In genomic region chr9:51103808-51104514, GRCm38 (mm10) we compare ENCODE assay signal across 8 mouse cellular contexts. TPM values are rescaled to one million over a fixed set of nuclear protein-coding genes. Genes with fewer than 3 reads are reported as not detected.
DNase-seq lines count a peak whose midpoint lies in the region; ATAC-seq and TF ChIP-seq lines count a peak whose summit lies in the region.

No protein-coding gene starts in this region.

- peak; percentile 82 for DNase-seq in NIH3T3 (ENCODE audit: low read depth)
- peak; percentile 75 for DNase-seq in embryo, embryonic 10.5 days (ENCODE audit: low spot score)
- peak; percentile 53 for DNase-seq in kidney, postnatal 14 days
- DNase-seq in midbrain, embryonic 10.5 days (ENCODE audit: low spot score) = peak; percentile 80
- peak; percentile 79 for DNase-seq in testis, postnatal 14 days (ENCODE audit: low spot score)
- DNase-seq in layer of hippocampus, postnatal 36 days = no peak

- H3K4me3 ChIP-seq in C2C12 (ENCODE audit: insufficient read depth, poor library complexity, severe bottlenecking) = peak overlapping the region; percentile 31
- H3K4me3 ChIP-seq in heart, embryonic 16.5 days (ENCODE audit: low read length) = peak overlapping the region; percentile 65
- peak overlapping the region; percentile 75 for H3K4me3 ChIP-seq in midbrain, embryonic 10.5 days

- H3K27ac ChIP-seq in heart, embryonic 16.5 days (ENCODE audit: low read length) = no peak overlapping the region
- peak overlapping the region; percentile 87 for H3K27ac ChIP-seq in midbrain, embryonic 10.5 days (replicated peaks)

- H3K79me2 ChIP-seq in C2C12 (ENCODE audit: control insufficient read depth, insufficient read depth) = no peaks in the 10 kb centered on the region

- 10% methylated on average over 30 of the region's 30 CpGs for WGBS in heart, embryonic 16.5 days
- WGBS in midbrain, embryonic 10.5 days = 12% methylated on average over 30 of the region's 30 CpGs

- H3K9ac ChIP-seq in heart, embryonic 16.5 days (ENCODE audit: low read length) = peak overlapping the region; percentile 70

- peak overlapping the region; percentile 100 for H3K4me2 ChIP-seq in heart, embryonic 16.5 days (ENCODE audit: low read depth, low read length)

- no peaks in the 10 kb centered on the region for H3K27me3 ChIP-seq in C2C12 (ENCODE audit: control insufficient read depth, insufficient read depth, insufficient read length)
- peaks cover 8% of the 10 kb centered on the region for H3K27me3 ChIP-seq in heart, embryonic 16.5 days (ENCODE audit: control insufficient read depth, insufficient read depth, low read length)
- peaks cover 42% of the 10 kb centered on the region for H3K27me3 ChIP-seq in midbrain, embryonic 10.5 days (ENCODE audit: low read depth, poor library complexity, severe bottlenecking)

- TF ChIP-seq CTCF in C2C12 (IDR thresholded peaks at IDR 0.05; ENCODE audit: control insufficient read depth, insufficient read depth, insufficient read length) = no peak

- ATAC-seq in heart, embryonic 16.5 days (replicated peaks; ENCODE audit: extremely low read depth, insufficient read depth, low FRiP score) = peak; percentile 14; the same call in 1 of the 2 replicates

- H3K79me3 ChIP-seq in C2C12 (ENCODE audit: low read depth) = no peaks in the 10 kb centered on the region

- no peaks in the 10 kb centered on the region for H3K9me3 ChIP-seq in heart, embryonic 16.5 days (replicated peaks; ENCODE audit: control insufficient read depth, low read length)
- H3K9me3 ChIP-seq in midbrain, embryonic 10.5 days (replicated peaks) = no peaks in the 10 kb centered on the region

- no peaks in the 10 kb centered on the region for H3K36me3 ChIP-seq in C2C12 (ENCODE audit: control insufficient read depth, insufficient read depth)
- no peaks in the 10 kb centered on the region for H3K36me3 ChIP-seq in heart, embryonic 16.5 days (ENCODE audit: control insufficient read depth, insufficient read depth)
- H3K36me3 ChIP-seq in midbrain, embryonic 10.5 days = no peaks in the 10 kb centered on the region

- H3K4me1 ChIP-seq in heart, embryonic 16.5 days (ENCODE audit: control insufficient read depth, insufficient read depth, low read length) = peaks cover 3% of the 10 kb centered on the region
- H3K4me1 ChIP-seq in midbrain, embryonic 10.5 days = peaks cover 24% of the 10 kb centered on the region

- peak overlapping the region; percentile 69 for H3ac ChIP-seq in C2C12 (ENCODE audit: control insufficient read depth, insufficient read length, low read depth)

TF ChIP-seq in C2C12, 6 proteins besides CTCF, POLR2A, EP300 and RAD21:
- TF ChIP-seq MYOG (IDR thresholded peaks at IDR 0.05; ENCODE audit: control insufficient read depth, extremely low read depth, insufficient read length) (no peak), MAX (IDR thresholded peaks at IDR 0.05) (no peak), FOSL1 (IDR thresholded peaks at IDR 0.05; ENCODE audit: insufficient read depth, low read length, poor library complexity, severe bottlenecking) (no peak), CEBPB (IDR thresholded peaks at IDR 0.05; ENCODE audit: low read depth) (no peak), USF1 (IDR thresholded peaks at IDR 0.05; ENCODE audit: low read depth) (no peak), MYOD1 (IDR thresholded peaks at IDR 0.05; ENCODE audit: control insufficient read depth, insufficient read length, low read depth) (no peak)

RNA-seq across cellular contexts. Expression of gene 4833427G06Rik, which starts 2.1 kb away (rescaled TPM):
- 2.0 TPM for polyA plus RNA-seq in C2C12 (2012; fragmentation: generic; extraction: Trizol)
- 0.29 and 0.56 TPM in 2 replicates for polyA plus RNA-seq in heart, embryonic 16.5 days (2015; fragmentation: Nextera tagmentation; extraction: Ambion mirVana)
- polyA plus RNA-seq in midbrain, embryonic 10.5 days (2016; fragmentation: Nextera tagmentation; extraction: Ambion mirVana) = not detected in 2 replicates
- not detected for total RNA-seq in layer of hippocampus, postnatal 36 days (2021)

RNA-seq across cellular contexts. Expression of gene Layn, which starts 27.1 kb away (rescaled TPM):
- polyA plus RNA-seq in C2C12 (2012; fragmentation: generic; extraction: Trizol) = 28.8 TPM
- polyA plus RNA-seq in heart, embryonic 16.5 days (2015; fragmentation: Nextera tagmentation; extraction: Ambion mirVana) = 6.8 and 9.2 TPM in 2 replicates
- polyA plus RNA-seq in midbrain, embryonic 10.5 days (2016; fragmentation: Nextera tagmentation; extraction: Ambion mirVana) = 1.1 and 2.0 TPM in 2 replicates
- 1 to 10 TPM; 3.8 to 5.9 TPM for total RNA-seq in layer of hippocampus, postnatal 36 days (2021)

RNA-seq across cellular contexts. Expression of gene Btg4, which starts 43.3 kb away (rescaled TPM):
- not detected for polyA plus RNA-seq in C2C12 (2012; fragmentation: generic; extraction: Trizol)
- not detected in 2 replicates for polyA plus RNA-seq in heart, embryonic 16.5 days (2015; fragmentation: Nextera tagmentation; extraction: Ambion mirVana)
- polyA plus RNA-seq in midbrain, embryonic 10.5 days (2016; fragmentation: Nextera tagmentation; extraction: Ambion mirVana) = not detected in 2 replicates
- not detected for total RNA-seq in layer of hippocampus, postnatal 36 days (2021)

Comparison
In these comparisons a context has a peak if more than half of its experiments do, and no peak if none do; other contexts are left out.
1. DNase-seq: peak in NIH3T3 (single experiment), embryo, embryonic 10.5 days (single experiment), kidney, postnatal 14 days (single experiment), midbrain, embryonic 10.5 days (single experiment) and testis, postnatal 14 days (single experiment); none in layer of hippocampus, postnatal 36 days (0 of 2).
2. Peak in every context shown above with its lines, with median percentiles within 50 percentile points of each other: H3K4me3 ChIP-seq.